Mouse (Mus musculus): Measurements from ENCODE around the gene Cyp26c1. TPM values are rescaled to one million over a fixed set of nuclear protein-coding genes. Genes with fewer than 3 reads are reported as not detected.

Gene Cyp26c1
- 0.09 and 0.22 TPM in 2 replicates for polyA plus RNA-seq (2012)

GRCm38 (mm10) chr19:37685281-37685680 is at the start of gene Cyp26c1:
Cyp26c1 (plus strand) TSS chr19:37685581.

DNA sequence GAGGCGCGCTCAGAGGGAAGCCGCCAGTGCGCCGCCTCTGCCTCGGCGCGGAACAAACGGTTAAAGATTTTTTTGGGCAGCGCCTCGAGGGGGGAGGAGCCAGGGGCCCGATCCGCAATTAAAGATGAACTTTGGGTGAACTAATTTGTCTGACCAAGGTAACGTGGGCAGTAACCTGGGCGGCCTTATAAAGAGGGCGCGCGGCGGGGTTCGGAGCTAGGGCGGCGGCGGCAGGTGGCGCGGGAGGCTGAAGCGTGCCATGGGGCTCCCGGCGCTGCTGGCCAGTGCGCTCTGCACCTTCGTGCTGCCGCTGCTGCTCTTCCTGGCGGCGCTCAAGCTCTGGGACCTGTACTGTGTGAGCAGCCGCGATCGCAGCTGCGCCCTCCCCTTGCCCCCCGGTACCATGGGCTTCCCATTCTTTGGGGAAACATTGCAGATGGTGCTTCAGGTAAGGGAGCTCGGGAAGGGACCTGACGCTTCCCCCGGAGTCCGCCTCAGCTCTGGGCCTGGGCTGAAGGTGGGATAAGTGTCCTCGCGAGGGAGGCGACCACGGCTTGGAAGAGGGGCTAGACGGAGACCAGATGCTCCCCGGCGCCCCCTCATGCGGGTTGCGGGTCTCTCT is 12.4 kb downstream of the Cyp26c1 start, which contains the start of gene Cyp26a1:
Gene Cyp26a1 (plus strand): TSS at position 148 of the 622 bp plus-strand sequence.

Other genes starting within 250 kb of the Cyp26c1 start
- 18.6 and 20.0 TPM in 2 replicates for gene Exoc6, start 135.2 kb upstream of the Cyp26c1 start, polyA plus RNA-seq (2012)
- gene Cyp26a1, start 12.2 kb downstream of the Cyp26c1 start, polyA plus RNA-seq (2012) = 0.43 and 0.94 TPM in 2 replicates